Mouse (Mus musculus): Measurements from ENCODE around the gene Itsn1. TPM values are rescaled to one million over a fixed set of nuclear protein-coding genes. Genes with fewer than 3 reads are reported as not detected.

Itsn1 gene
- polyA plus RNA-seq, 1 experiment = 30.5 TPM

DNA sequence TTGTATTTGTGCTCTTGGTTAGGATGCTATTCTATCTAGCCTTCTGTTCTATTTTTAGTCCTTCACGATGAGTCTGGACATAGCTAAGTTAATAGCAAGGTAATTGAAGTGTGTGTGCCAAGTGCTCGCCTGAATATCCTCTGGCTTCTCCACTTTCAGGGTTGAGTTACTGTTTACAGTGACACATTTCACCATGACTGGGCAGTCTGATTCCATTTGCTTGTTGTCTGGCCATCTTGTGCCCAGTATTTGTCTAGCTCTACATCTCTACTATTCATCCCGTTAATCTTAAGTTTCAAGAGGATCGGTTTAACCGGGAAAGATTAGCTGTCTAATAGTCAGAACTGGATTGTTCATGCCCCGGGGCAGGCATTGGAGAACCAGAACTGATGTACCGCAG is 33.4 kb downstream of the Itsn1 start:
- Histone ChIP-seq H3K36me3 (ENCODE audit: control insufficient read depth, insufficient read depth, low read length) (no peaks in the 10 kb centered on the region; the same call in 1 of the 2 replicates), H3K4me3 (ENCODE audit: control insufficient read depth, low read depth, low read length) (no peak overlapping the region), H3K27me3 (ENCODE audit: control insufficient read depth, insufficient read depth, low read length) (no peaks in the 10 kb centered on the region), H3K4me1 (ENCODE audit: control insufficient read depth, insufficient read depth, low read length) (no peaks in the 10 kb centered on the region; the same call in 1 of the 2 replicates), H3K27ac (ENCODE audit: control insufficient read depth, insufficient read depth, low read depth, low read length) (no peak overlapping the region)
- no peak for TF ChIP-seq POLR2A (IDR thresholded peaks at IDR 0.05; ENCODE audit: control insufficient read depth, low read depth, low read length)
- no peak for TF ChIP-seq CTCF (IDR thresholded peaks at IDR 0.05; ENCODE audit: control insufficient read depth, insufficient read depth, insufficient replicate concordance, low read depth, low read length)

DNA sequence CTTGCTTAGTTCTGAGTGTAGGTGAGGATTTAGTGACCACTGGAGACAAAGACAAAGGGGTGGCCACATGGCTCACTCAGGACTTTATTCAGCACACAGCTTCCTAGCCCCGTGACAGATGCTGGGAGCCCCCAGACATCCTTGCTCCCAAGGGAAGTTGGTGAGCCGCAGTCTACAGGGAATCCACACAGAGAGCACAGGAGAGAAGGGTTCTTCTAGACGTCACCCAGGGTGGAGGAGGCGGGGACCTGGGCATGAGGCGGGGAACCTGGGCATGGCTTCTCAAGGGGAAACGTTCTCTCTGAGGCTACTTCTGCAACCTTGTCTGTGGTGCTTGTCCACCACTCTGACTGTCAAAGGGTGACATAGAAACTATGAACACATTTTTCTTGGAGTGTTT is 34.9 kb downstream of the Itsn1 start:
- no peak for TF ChIP-seq CTCF (IDR thresholded peaks at IDR 0.05; ENCODE audit: control insufficient read depth, insufficient read depth, insufficient replicate concordance, low read depth, low read length)
- no peak for TF ChIP-seq POLR2A (IDR thresholded peaks at IDR 0.05; ENCODE audit: control insufficient read depth, low read depth, low read length)
- Histone ChIP-seq H3K27ac (ENCODE audit: control insufficient read depth, insufficient read depth, low read depth, low read length) (no peak overlapping the region), H3K4me1 (ENCODE audit: control insufficient read depth, insufficient read depth, low read length) (no peaks in the 10 kb centered on the region; the same call in 1 of the 2 replicates), H3K4me3 (ENCODE audit: control insufficient read depth, low read depth, low read length) (no peak overlapping the region), H3K27me3 (ENCODE audit: control insufficient read depth, insufficient read depth, low read length) (no peaks in the 10 kb centered on the region), H3K36me3 (ENCODE audit: control insufficient read depth, insufficient read depth, low read length) (no peaks in the 10 kb centered on the region; the same call in 1 of the 2 replicates)

DNA sequence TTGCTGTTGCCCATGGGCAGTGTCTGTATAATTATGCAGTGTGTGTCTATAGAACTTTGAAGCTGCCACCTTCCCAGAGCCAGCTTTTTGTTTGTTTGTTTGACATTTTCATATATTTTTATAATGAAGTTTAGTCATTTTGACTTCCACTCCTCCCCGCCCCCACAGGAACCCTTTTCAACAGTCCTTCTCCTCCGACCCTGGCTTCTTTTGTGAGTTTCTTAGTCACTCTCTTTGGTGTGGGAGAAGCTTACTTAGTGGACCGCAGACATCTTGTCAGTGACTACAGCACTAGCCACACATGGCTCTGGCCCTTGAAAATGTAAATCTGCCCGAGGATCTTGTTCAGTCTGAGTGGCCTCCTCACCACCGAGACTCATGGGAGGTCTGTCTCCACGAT is 35.3 kb downstream of the Itsn1 start:
- Histone ChIP-seq H3K27ac (ENCODE audit: control insufficient read depth, insufficient read depth, low read depth, low read length) (no peak overlapping the region), H3K4me1 (ENCODE audit: control insufficient read depth, insufficient read depth, low read length) (no peaks in the 10 kb centered on the region; the same call in 1 of the 2 replicates), H3K27me3 (ENCODE audit: control insufficient read depth, insufficient read depth, low read length) (no peaks in the 10 kb centered on the region)

DNA sequence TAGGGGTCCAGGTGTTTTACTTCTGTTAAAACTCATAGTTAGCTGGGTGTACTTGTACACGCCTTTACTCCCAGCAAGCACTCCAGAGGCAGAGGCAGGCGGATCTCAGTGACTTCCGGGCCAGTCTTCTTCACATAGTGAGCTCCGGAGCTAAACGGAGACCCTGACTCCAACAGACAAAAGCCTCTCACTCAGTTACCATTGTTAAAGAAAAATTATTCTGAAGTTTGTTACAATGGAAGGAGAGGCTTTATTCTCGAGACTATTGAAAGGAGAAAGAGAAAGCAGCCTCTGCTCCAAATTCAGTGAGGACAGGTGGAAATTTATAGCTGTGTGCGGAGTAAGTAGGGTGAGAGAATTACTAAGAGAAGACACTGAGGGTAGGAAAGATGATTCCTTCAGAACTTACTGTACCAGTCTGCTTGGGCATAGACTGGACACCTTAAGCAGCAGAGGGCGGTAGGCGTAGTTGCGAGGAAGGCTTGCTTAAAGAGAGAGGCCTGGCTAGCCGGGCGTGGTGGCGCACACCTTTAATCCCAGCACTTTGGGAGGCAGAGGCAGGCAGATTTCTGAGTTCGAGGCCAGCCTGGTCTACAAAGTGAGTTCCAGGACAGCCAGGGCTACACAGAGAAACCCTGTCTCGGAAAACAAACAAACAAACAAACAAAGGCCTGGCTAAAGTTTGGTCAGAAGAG is 36.2 kb downstream of the Itsn1 start:
- Histone ChIP-seq H3K4me3 (ENCODE audit: control insufficient read depth, low read depth, low read length) (no peak overlapping the region), H3K36me3 (ENCODE audit: control insufficient read depth, insufficient read depth, low read length) (no peaks in the 10 kb centered on the region), H3K27me3 (ENCODE audit: control insufficient read depth, insufficient read depth, low read length) (no peaks in the 10 kb centered on the region), H3K27ac (ENCODE audit: control insufficient read depth, insufficient read depth, low read depth, low read length) (no peak overlapping the region), H3K4me1 (ENCODE audit: control insufficient read depth, insufficient read depth, low read length) (no peaks in the 10 kb centered on the region; the same call in 1 of the 2 replicates)
- no peak for TF ChIP-seq CTCF (IDR thresholded peaks at IDR 0.05; ENCODE audit: control insufficient read depth, insufficient read depth, insufficient replicate concordance, low read depth, low read length)
- no peak for TF ChIP-seq POLR2A (IDR thresholded peaks at IDR 0.05; ENCODE audit: control insufficient read depth, low read depth, low read length)

More for the DNA sequence above, 35.3 kb downstream of the Itsn1 start:
- H3K36me3 ChIP-seq (ENCODE audit: control insufficient read depth, insufficient read depth, low read length) = no peaks in the 10 kb centered on the region; the same call in 1 of the 2 replicates
- TF ChIP-seq CTCF (IDR thresholded peaks at IDR 0.05; ENCODE audit: control insufficient read depth, insufficient read depth, insufficient replicate concordance, low read depth, low read length) = no peak
- no peak for TF ChIP-seq POLR2A (IDR thresholded peaks at IDR 0.05; ENCODE audit: control insufficient read depth, low read depth, low read length)
- H3K4me3 ChIP-seq (ENCODE audit: control insufficient read depth, low read depth, low read length) = no peak overlapping the region

DNA sequence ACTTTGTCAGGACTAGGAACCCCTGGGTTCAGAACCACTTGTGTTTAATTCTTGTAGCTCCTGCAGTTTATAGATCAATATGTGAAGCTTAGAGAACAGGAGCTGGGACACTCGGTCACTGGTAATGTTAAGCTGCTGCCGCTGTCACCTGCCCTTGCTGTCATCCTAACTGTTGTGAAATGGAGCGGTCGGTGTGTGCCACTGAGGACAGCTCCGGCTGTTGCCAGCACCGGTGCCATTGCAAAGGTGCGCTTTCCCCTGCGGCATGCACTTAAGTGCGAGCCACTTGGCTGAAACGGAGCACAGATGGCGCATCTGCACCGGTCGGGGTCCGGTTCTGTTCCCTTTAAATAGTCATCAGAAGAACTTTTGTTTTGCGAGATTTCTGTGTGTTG is 36.7 kb downstream of the Itsn1 start:
- Histone ChIP-seq H3K36me3 (ENCODE audit: control insufficient read depth, insufficient read depth, low read length) (no peaks in the 10 kb centered on the region), H3K27me3 (ENCODE audit: control insufficient read depth, insufficient read depth, low read length) (no peaks in the 10 kb centered on the region), H3K4me3 (ENCODE audit: control insufficient read depth, low read depth, low read length) (no peak overlapping the region), H3K27ac (ENCODE audit: control insufficient read depth, insufficient read depth, low read depth, low read length) (no peak overlapping the region), H3K4me1 (ENCODE audit: control insufficient read depth, insufficient read depth, low read length) (no peaks in the 10 kb centered on the region; the same call in 1 of the 2 replicates)
- TF ChIP-seq POLR2A (IDR thresholded peaks at IDR 0.05; ENCODE audit: control insufficient read depth, low read depth, low read length) = no peak
- no peak for TF ChIP-seq CTCF (IDR thresholded peaks at IDR 0.05; ENCODE audit: control insufficient read depth, insufficient read depth, insufficient replicate concordance, low read depth, low read length)

DNA sequence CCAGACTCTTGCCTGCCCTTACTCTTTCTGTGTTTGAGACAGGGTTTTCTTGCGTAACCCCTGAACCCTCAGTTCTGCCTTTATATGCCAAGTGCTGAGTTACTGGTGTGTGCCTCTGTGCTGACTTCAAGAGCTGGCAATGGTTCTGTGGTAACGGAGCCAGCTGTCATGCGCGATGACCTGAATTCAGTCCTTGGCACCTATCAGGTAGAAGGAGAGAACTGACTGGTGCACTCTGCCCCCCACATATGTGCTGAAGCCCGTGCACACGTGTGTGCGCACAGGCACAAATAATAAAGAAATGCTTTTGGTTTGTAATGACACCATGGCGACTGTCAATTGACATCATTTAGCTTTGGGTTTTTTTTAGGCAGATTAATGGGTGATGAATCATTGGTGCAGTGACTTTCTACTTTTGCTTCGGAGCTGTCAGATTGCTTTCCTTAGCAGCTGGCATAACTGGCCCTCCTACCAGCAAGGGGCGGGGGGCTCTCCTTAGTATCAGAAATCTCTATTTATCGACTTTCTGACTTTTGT is 38.2 kb downstream of the Itsn1 start:
- no peak overlapping the region for H3K4me3 ChIP-seq (ENCODE audit: control insufficient read depth, low read depth, low read length)
- TF ChIP-seq CTCF (IDR thresholded peaks at IDR 0.05; ENCODE audit: control insufficient read depth, insufficient read depth, insufficient replicate concordance, low read depth, low read length) = no peak
- no peak for TF ChIP-seq POLR2A (IDR thresholded peaks at IDR 0.05; ENCODE audit: control insufficient read depth, low read depth, low read length)
- no peaks in the 10 kb centered on the region for H3K36me3 ChIP-seq (ENCODE audit: control insufficient read depth, insufficient read depth, low read length)
- no peaks in the 10 kb centered on the region for H3K27me3 ChIP-seq (ENCODE audit: control insufficient read depth, insufficient read depth, low read length)
- H3K27ac ChIP-seq (ENCODE audit: control insufficient read depth, insufficient read depth, low read depth, low read length) = no peak overlapping the region
- H3K4me1 ChIP-seq (ENCODE audit: control insufficient read depth, insufficient read depth, low read length) = no peaks in the 10 kb centered on the region; the same call in 1 of the 2 replicates

DNA sequence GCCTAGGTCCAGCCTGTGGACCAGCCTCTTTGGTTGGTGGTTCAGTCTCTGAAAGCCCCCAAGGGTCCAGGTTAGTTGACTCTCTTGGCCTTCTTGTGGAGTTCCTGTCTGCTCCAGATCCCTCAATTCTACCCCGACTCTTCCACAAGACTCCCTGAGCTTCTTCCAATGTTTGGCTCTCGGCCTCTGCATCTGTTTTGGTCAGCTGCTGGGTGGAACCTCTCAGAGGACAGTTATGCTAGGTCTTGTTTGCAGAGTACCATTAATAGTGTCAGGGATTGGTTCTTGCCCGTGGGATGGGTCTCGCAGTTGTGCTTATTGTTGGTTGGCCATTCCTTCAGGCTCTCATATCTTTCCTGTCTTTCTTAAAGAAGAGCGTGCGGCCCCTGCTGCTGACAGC is 39.5 kb downstream of the Itsn1 start:
- TF ChIP-seq POLR2A (IDR thresholded peaks at IDR 0.05; ENCODE audit: control insufficient read depth, low read depth, low read length) (no peak), CTCF (IDR thresholded peaks at IDR 0.05; ENCODE audit: control insufficient read depth, insufficient read depth, insufficient replicate concordance, low read depth, low read length) (no peak)
- Histone ChIP-seq H3K4me1 (ENCODE audit: control insufficient read depth, insufficient read depth, low read length) (no peaks in the 10 kb centered on the region; the same call in 1 of the 2 replicates), H3K4me3 (ENCODE audit: control insufficient read depth, low read depth, low read length) (no peak overlapping the region), H3K27me3 (ENCODE audit: control insufficient read depth, insufficient read depth, low read length) (no peaks in the 10 kb centered on the region), H3K27ac (ENCODE audit: control insufficient read depth, insufficient read depth, low read depth, low read length) (no peak overlapping the region), H3K36me3 (ENCODE audit: control insufficient read depth, insufficient read depth, low read length) (no peaks in the 10 kb centered on the region)
